Mouse (Mus musculus) liver, adult 2 months (tissue): ENCODE measurements around the gene Gm27029. TPM values are rescaled to one million over a fixed set of nuclear protein-coding genes. Genes with fewer than 3 reads are reported as not detected.
A peak's percentile ranks its signal among the peaks of the same experiment; 100 is the strongest.
"Not testable (repeated sequence)": the region's sequence is repeated elsewhere in the genome, so short reads cannot be mapped to it uniquely, and the experiment has no call there.

Experiments used
- DNase-seq: peaks from one replicate; pipeline ENCODE4 v3.0.0-alpha.2; 2011; ENCODE audit warnings: low read depth, low spot score; ENCODE audit errors: extremely low read depth
- H3K27ac ChIP-seq: fragments of 200-500 bp; replicated peaks from 2 replicates; pipeline ENCODE4 v1.5.1; 2012; ENCODE audit warnings: low read depth, mild to moderate bottlenecking, control low read depth, inconsistent platforms, low read length; ENCODE audit not compliant: insufficient read depth
- H3K27me3 ChIP-seq: fragments of 200-500 bp; 2 replicates; pipeline ENCODE4 v1.6.1; 2012; ENCODE audit warnings: mild to moderate bottlenecking, moderate library complexity, low read length, inconsistent platforms; ENCODE audit not compliant: control insufficient read depth, insufficient read depth
- H3K36me3 ChIP-seq: fragments of 200-500 bp; 2 replicates; pipeline ENCODE4 v1.6.1; 2012; ENCODE audit warnings: low read length, inconsistent platforms; ENCODE audit not compliant: control insufficient read depth, insufficient read depth
- H3K4me1 ChIP-seq: fragments of 200-500 bp; 2 replicates; pipeline ENCODE4 v1.6.1; 2011; ENCODE audit warnings: low read length; ENCODE audit not compliant: control insufficient read depth, insufficient read depth
- H3K4me3 ChIP-seq: fragments of 200-500 bp; 2 replicates; pipeline ENCODE4 v1.5.1; 2011; ENCODE audit warnings: low read depth, mild to moderate bottlenecking, control low read depth, low read length, moderate library complexity; ENCODE audit not compliant: insufficient read depth
- H3K79me2 ChIP-seq: fragments of 200-500 bp; 2 replicates; pipeline ENCODE4 v1.6.1; 2012; ENCODE audit warnings: inconsistent platforms, mild to moderate bottlenecking, low read length, moderate library complexity; ENCODE audit not compliant: control insufficient read depth, insufficient read depth
- H3K9ac ChIP-seq: fragments of 200-500 bp; 2 replicates; pipeline ENCODE4 v1.6.1; 2012; ENCODE audit warnings: low read depth, mild to moderate bottlenecking, control low read depth, inconsistent platforms, low read length
- CTCF ChIP-seq: fragments of 200-500 bp; IDR thresholded peaks from 2 replicates; pipeline ENCODE4 v1.5.1; 2011; ENCODE audit warnings: low read depth, low read length, control low read depth
- POLR2A ChIP-seq: fragments of 200-500 bp; IDR thresholded peaks from 2 replicates; pipeline ENCODE4 v1.6.1; 2011; ENCODE audit warnings: low read length, control low read depth; ENCODE audit not compliant: insufficient read depth; ENCODE audit errors: extremely low read depth
- WGBS: fragments of 180-500 bp; shearing (Covaris S2); methylation state at CpG from one replicate; pipeline ENCODE4 v1.1.7; 2018; 5-methylcytosine and 5-hydroxymethylcytosine counted together
- polyA plus RNA-seq: library from polyadenylated mRNA; depleted of rRNA; stranded (reverse); fragments of >200 nt; gene quantifications from 2 replicates; pipeline ENCODE4 v1.2.3, GENCODE M21; 2012
- total RNA-seq: library from RNA; depleted of rRNA; stranded (reverse); fragments of >200 nt; gene quantifications from 2 replicates; pipeline ENCODE4 v1.2.3, GENCODE M21; 2014

Gm27029 gene
- total and polyA plus RNA-seq, 2 experiments: 0.37 to 0.65 TPM

GRCm38 (mm10) chr11:101415306-101415705 lies 9.3 kb downstream of the Gm27029 start:
- Histone ChIP-seq H3K4me3 (no peak overlapping the region), H3K79me2 (no peaks in the 10 kb centered on the region), H3K4me1 (no peaks in the 10 kb centered on the region), H3K27ac (no peak overlapping the region), H3K36me3 (peaks cover 3% of the 10 kb centered on the region; the same call in 1 of the 2 replicates), H3K27me3 (no peaks in the 10 kb centered on the region), H3K9ac (no peak overlapping the region)
- no peak for TF ChIP-seq POLR2A
- TF ChIP-seq CTCF: no peak
- no peak for DNase-seq
- WGBS: 88% methylated on average over 2 of the region's 2 CpGs

GRCm38 (mm10) chr11:101395110-101395509 lies 29.5 kb downstream of the Gm27029 start:
- Histone ChIP-seq H3K9ac (no peak overlapping the region), H3K79me2 (no peaks in the 10 kb centered on the region), H3K4me3 (no peak overlapping the region), H3K27ac (no peak overlapping the region), H3K36me3 (no peaks in the 10 kb centered on the region), H3K4me1 (peaks cover 10% of the 10 kb centered on the region), H3K27me3 (no peaks in the 10 kb centered on the region)
- TF ChIP-seq CTCF (peak; percentile 97), POLR2A (no peak)
- 4% methylated on average over 8 of the region's 8 CpGs for WGBS
- peak; percentile 65 for DNase-seq

DNA sequence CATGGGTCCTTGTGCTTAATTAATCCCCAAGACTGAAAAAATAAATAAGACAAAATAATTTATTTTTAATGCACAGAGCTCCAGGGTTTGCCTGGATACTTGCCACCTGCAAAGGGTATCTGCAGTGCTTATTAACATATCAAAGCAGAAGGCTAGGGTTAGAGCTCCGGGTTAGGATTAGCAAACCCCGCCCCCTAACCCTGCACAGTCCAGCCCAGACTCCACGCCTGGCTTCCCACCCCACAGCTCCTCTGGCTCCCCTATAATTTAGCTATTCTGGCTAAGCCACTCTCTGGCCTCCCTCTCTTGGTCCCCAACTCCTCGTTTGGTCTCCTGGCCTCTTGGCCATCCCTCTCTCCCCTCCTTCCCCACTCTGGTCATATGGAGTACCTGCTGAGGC lies 42.8 kb downstream of the Gm27029 start:
- Histone ChIP-seq H3K9ac (no peak overlapping the region), H3K36me3 (peaks cover 6% of the 10 kb centered on the region), H3K79me2 (no peaks in the 10 kb centered on the region), H3K4me1 (no peaks in the 10 kb centered on the region), H3K27me3 (no peaks in the 10 kb centered on the region), H3K27ac (no peak overlapping the region), H3K4me3 (no peak overlapping the region)
- WGBS: 55% methylated on average over 4 of the region's 4 CpGs
- TF ChIP-seq CTCF (no peak), POLR2A (no peak)
- no peak for DNase-seq

DNA sequence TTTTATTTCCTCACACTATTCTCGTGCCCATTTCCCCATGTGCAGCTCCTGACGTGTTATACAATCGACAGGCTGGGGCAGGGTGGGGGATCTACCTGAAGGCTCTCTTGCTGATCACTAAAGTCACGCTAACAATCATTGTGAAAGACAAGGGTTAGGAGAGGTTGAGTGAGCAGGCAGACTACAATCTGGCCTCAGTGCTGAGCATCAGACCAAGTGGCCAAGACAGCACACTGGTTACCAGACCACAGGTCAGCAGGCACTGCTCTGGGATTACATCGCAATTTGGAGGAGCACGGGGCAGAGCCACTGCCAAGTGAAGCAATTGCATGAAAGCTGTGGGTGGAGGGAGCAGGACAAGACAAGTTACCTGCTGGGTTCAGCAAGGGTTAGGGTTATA lies 45.7 kb downstream of the Gm27029 start:
- 27% methylated on average over 6 of the region's 6 CpGs for WGBS
- no peak overlapping the region for H3K4me3 ChIP-seq
- DNase-seq: peak; percentile 100
- peaks cover 33% of the 10 kb centered on the region for H3K36me3 ChIP-seq
- H3K79me2 ChIP-seq: no peaks in the 10 kb centered on the region
- H3K27me3 ChIP-seq: no peaks in the 10 kb centered on the region
- H3K9ac ChIP-seq: no peak overlapping the region
- no peaks in the 10 kb centered on the region for H3K4me1 ChIP-seq
- no peak for TF ChIP-seq CTCF
- TF ChIP-seq POLR2A: no peak
- H3K27ac ChIP-seq: peak overlapping the region; percentile 38

GRCm38 (mm10) chr11:101378196-101378595 lies 46.4 kb downstream of the Gm27029 start:
- not testable (repeated sequence) for H3K4me1 ChIP-seq, H3K79me2 ChIP-seq, H3K9ac ChIP-seq, H3K27me3 ChIP-seq, H3K4me3 ChIP-seq, H3K27ac ChIP-seq
- DNase-seq: peak; percentile 94
- WGBS: 37% methylated on average over 8 of the region's 8 CpGs
- H3K36me3 ChIP-seq: peaks cover 36% of the 10 kb centered on the region

DNA sequence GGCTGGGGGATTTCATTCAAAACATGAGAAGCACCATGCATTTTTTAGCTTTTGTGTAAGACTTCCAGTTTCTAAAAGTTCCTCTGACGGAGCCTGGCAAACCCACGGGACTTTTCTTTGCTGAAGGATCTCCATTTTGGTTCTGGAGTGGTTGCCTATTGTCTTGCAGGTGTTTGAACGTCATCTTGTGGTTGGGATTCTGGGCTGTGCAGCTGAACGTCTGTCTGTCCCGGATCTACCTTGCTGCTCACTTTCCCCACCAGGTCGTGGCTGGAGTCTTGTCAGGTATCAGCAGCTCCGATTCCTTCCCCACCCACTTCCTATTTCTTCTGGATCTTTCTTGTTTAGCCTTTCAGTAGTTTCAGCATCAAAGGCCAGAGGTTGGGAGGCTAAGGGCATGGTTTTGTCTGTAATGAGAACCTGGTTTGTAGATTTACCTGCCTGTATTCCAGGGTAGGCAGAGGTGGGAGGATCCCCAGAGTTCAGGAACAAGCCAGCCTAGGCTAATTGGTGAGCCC lies 50.1 kb downstream of the Gm27029 start:
- Histone ChIP-seq H3K79me2 (no peaks in the 10 kb centered on the region), H3K9ac (no peak overlapping the region), H3K27me3 (no peaks in the 10 kb centered on the region), H3K36me3 (peaks cover 72% of the 10 kb centered on the region), H3K27ac (no peak overlapping the region), H3K4me1 (no peaks in the 10 kb centered on the region), H3K4me3 (no peak overlapping the region)
- WGBS: 48% methylated on average over 7 of the region's 7 CpGs
- no peak for TF ChIP-seq POLR2A
- TF ChIP-seq CTCF: no peak
- DNase-seq: peak; percentile 63
